Mouse (Mus musculus): ENCODE results near the gene Gm9513. TPM values are rescaled to one million over a fixed set of nuclear protein-coding genes. Genes with fewer than 3 reads are reported as not detected.

Gene Gm9513
- polyA plus RNA-seq (2015; fragmentation: Nextera tagmentation; extraction: Ambion mirVana) = not detected in 2 replicates

GRCm38 (mm10) chr9:36475338-36475737 lies at the start of gene Gm9513:
Gm9513 (plus strand) TSS chr9:36475638.
- 0 out of 2 replicates have a peak, but pooled peaks cover 10% of the 10 kb centered on the region for H3K9me3 ChIP-seq

GRCm38 (mm10) chr9:36431584-36431983 lies 43.9 kb upstream of the Gm9513 start, which contains the start of gene Gm7257:
Gm7257 (plus strand) TSS chr9:36431884.
- Histone ChIP-seq H3K9ac (no peak within 1 kb of the TSS), H3K9me3 (peaks cover 13% of the 10 kb centered on the region), H3K4me2 (replicated peaks) (no peak within 1 kb of the TSS), H3K27ac (no peak within 1 kb of the TSS), H3K4me3 (no peak within 1 kb of the TSS), H3K27me3 (no peaks in the 10 kb centered on the region), H3K36me3 (no peaks in the 10 kb centered on the region), H3K4me1 (no peaks in the 10 kb centered on the region)
- WGBS = 82% methylated on average over 4 of the region's 4 CpGs
- ATAC-seq (ENCODE audit: low FRiP score, low read depth) = no peak

More at GRCm38 (mm10) chr9:36475338-36475737, at the start of gene Gm9513:
- Histone ChIP-seq H3K4me3 (no peak within 1 kb of the TSS), H3K4me1 (no peaks in the 10 kb centered on the region), H3K27ac (no peak within 1 kb of the TSS), H3K36me3 (no peaks in the 10 kb centered on the region), H3K27me3 (no peaks in the 10 kb centered on the region), H3K4me2 (replicated peaks) (no peak within 1 kb of the TSS), H3K9ac (no peak within 1 kb of the TSS)
- no peak for ATAC-seq (ENCODE audit: low FRiP score, low read depth)
- 62% methylated on average over 3 of the region's 3 CpGs for WGBS

GRCm38 (mm10) chr9:36435051-36435764 lies 40.2 kb upstream of the Gm9513 start:
- H3K27ac ChIP-seq = no peak overlapping the region
- no peak overlapping the region for H3K4me3 ChIP-seq
- 41% methylated on average over 2 of the region's 2 CpGs for WGBS
- H3K9ac ChIP-seq = no peak overlapping the region
- H3K27me3 ChIP-seq = no peaks in the 10 kb centered on the region
- H3K4me1 ChIP-seq = no peaks in the 10 kb centered on the region
- no peaks in the 10 kb centered on the region for H3K36me3 ChIP-seq
- ATAC-seq (ENCODE audit: low FRiP score, low read depth) = no peak
- peaks cover 8% of the 10 kb centered on the region for H3K9me3 ChIP-seq
- no peak overlapping the region for H3K4me2 ChIP-seq (replicated peaks)

GRCm38 (mm10) chr9:36494501-36495220 lies 19.2 kb downstream of the Gm9513 start:
- no peaks in the 10 kb centered on the region for H3K36me3 ChIP-seq
- H3K9ac ChIP-seq = no peak overlapping the region
- H3K27ac ChIP-seq = no peak overlapping the region
- no peaks in the 10 kb centered on the region for H3K27me3 ChIP-seq
- WGBS = 84% methylated on average over 4 of the region's 4 CpGs
- no peak overlapping the region for H3K4me2 ChIP-seq (replicated peaks)
- no peak overlapping the region for H3K4me3 ChIP-seq
- no peak for ATAC-seq (ENCODE audit: low FRiP score, low read depth)
- peaks cover 22% of the 10 kb centered on the region for H3K9me3 ChIP-seq
- H3K4me1 ChIP-seq = no peaks in the 10 kb centered on the region

- 62% methylated on average over 1 of the region's 1 CpGs for WGBS
- H3K27me3 ChIP-seq = no peaks in the 10 kb centered on the region
Observed at GRCm38 (mm10) chr9:36495824-36496223, 20.4 kb downstream of the Gm9513 start.

GRCm38 (mm10) chr9:36504211-36504610 lies 28.8 kb downstream of the Gm9513 start:
- H3K9ac ChIP-seq = no peak overlapping the region
- H3K27me3 ChIP-seq = no peaks in the 10 kb centered on the region
- H3K9me3 ChIP-seq = peaks cover 28% of the 10 kb centered on the region
- no peak for ATAC-seq (ENCODE audit: low FRiP score, low read depth)
- no peaks in the 10 kb centered on the region for H3K36me3 ChIP-seq
- 81% methylated on average over 5 of the region's 5 CpGs for WGBS
- no peak overlapping the region for H3K4me2 ChIP-seq (replicated peaks)
- H3K4me1 ChIP-seq = no peaks in the 10 kb centered on the region
- H3K27ac ChIP-seq = no peak overlapping the region
- H3K4me3 ChIP-seq = no peak overlapping the region

More at GRCm38 (mm10) chr9:36495824-36496223, 20.4 kb downstream of the Gm9513 start:
- Histone ChIP-seq H3K4me1 (no peaks in the 10 kb centered on the region), H3K36me3 (no peaks in the 10 kb centered on the region), H3K4me3 (no peak overlapping the region), H3K27ac (no peak overlapping the region), H3K4me2 (replicated peaks) (no peak overlapping the region), H3K9ac (no peak overlapping the region), H3K9me3 (peaks cover 22% of the 10 kb centered on the region)
- no peak for ATAC-seq (ENCODE audit: low FRiP score, low read depth)

Other genes with a start within 250 kb of the Gm9513 start
- not detected in 2 replicates for gene Gm7257, start 43.8 kb upstream of the Gm9513 start, polyA plus RNA-seq (2015; fragmentation: Nextera tagmentation; extraction: Ambion mirVana)
- not detected in 2 replicates for gene Gm5615, start 66.3 kb downstream of the Gm9513 start, polyA plus RNA-seq (2015; fragmentation: Nextera tagmentation; extraction: Ambion mirVana)
- not detected in 2 replicates for gene Gm17689, start 107.0 kb downstream of the Gm9513 start, polyA plus RNA-seq (2015; fragmentation: Nextera tagmentation; extraction: Ambion mirVana)
- not detected in 2 replicates for gene A630095E13Rik, start 167.7 kb downstream of the Gm9513 start, polyA plus RNA-seq (2015; fragmentation: Nextera tagmentation; extraction: Ambion mirVana)
- gene Acrv1, start 217.6 kb downstream of the Gm9513 start, polyA plus RNA-seq (2015; fragmentation: Nextera tagmentation; extraction: Ambion mirVana) = not detected in 2 replicates